Comparison of ENCODE assay signal across 21 mouse cellular contexts in genomic region chr11:34982775-34983457, GRCm38 (mm10).
A peak's percentile ranks its signal among the peaks of the same experiment; 100 is the strongest.
DNase-seq lines count a peak whose midpoint lies in the region; ATAC-seq and TF ChIP-seq lines count a peak whose summit lies in the region.
"Had no signal": no experiment of that assay in that cellular context is flagged by ENCODE, and none has a peak within 500 bp of the region (broad histone marks: within the 10 kb centered on the region; RNA-seq: fewer than 3 reads in every experiment).

No protein-coding gene starts in this region.

- H3K4me1 ChIP-seq in heart, postnatal 0 days (ENCODE audit: control insufficient read depth, insufficient read depth), result no peaks in the 10 kb centered on the region
- H3K4me1 ChIP-seq in limb, embryonic 12.5 days (replicated peaks), result peaks cover 6% of the 10 kb centered on the region
- H3K4me1 ChIP-seq: embryonic facial prominence, embryonic 12.5 days; forebrain, embryonic 12.5 days; midbrain, embryonic 12.5 days had no signal

- H3K4me2 ChIP-seq in heart, postnatal 0 days (ENCODE audit: low read depth, low read length), result no peak overlapping the region
- H3K4me2 ChIP-seq in limb, embryonic 12.5 days, result no peak overlapping the region
- H3K4me2 ChIP-seq: embryonic facial prominence, embryonic 12.5 days; forebrain, embryonic 12.5 days; midbrain, embryonic 12.5 days had no signal

- no peaks in the 10 kb centered on the region for H3K9me3 ChIP-seq in heart, postnatal 0 days (replicated peaks; ENCODE audit: control insufficient read depth, low read length)
- no peaks in the 10 kb centered on the region for H3K9me3 ChIP-seq in limb, embryonic 12.5 days
- H3K9me3 ChIP-seq: embryonic facial prominence, embryonic 12.5 days; forebrain, embryonic 12.5 days; midbrain, embryonic 12.5 days had no signal

- TF ChIP-seq EP300 in heart, postnatal 0 days (IDR thresholded peaks at IDR 0.05; ENCODE audit: low read depth), result no peak

- no peak; the same call in 1 of the 2 replicates for ATAC-seq in heart, postnatal 0 days (ENCODE audit: insufficient read depth, low read depth)
- no peak for ATAC-seq in limb, embryonic 12.5 days (ENCODE audit: insufficient number of reproducible peaks, insufficient read depth, low FRiP score, low TSS enrichment, low read depth)
- ATAC-seq: hindbrain, embryonic 16.5 days; liver, postnatal 0 days had no signal

- H3K4me3 ChIP-seq in heart, postnatal 0 days (ENCODE audit: low read depth, low read length), result no peak overlapping the region
- no peak overlapping the region for H3K4me3 ChIP-seq in limb, embryonic 12.5 days (replicated peaks)
- H3K4me3 ChIP-seq: embryonic facial prominence, embryonic 12.5 days; forebrain, embryonic 12.5 days; midbrain, embryonic 12.5 days; myocyte had no signal

- no peak overlapping the region for H3K27ac ChIP-seq in heart, postnatal 0 days (ENCODE audit: low read depth)
- 0 out of 2 replicates have a peak overlapping the region, but pooled peaks have one; percentile 47 for H3K27ac ChIP-seq in limb, embryonic 12.5 days
- H3K27ac ChIP-seq: embryonic facial prominence, embryonic 12.5 days; forebrain, embryonic 12.5 days; midbrain, embryonic 12.5 days had no signal

- H3K27me3 ChIP-seq in heart, postnatal 0 days (ENCODE audit: control insufficient read depth, insufficient read depth, low read length), result no peaks in the 10 kb centered on the region
- no peaks in the 10 kb centered on the region for H3K27me3 ChIP-seq in limb, embryonic 12.5 days
- H3K27me3 ChIP-seq: embryonic facial prominence, embryonic 12.5 days; forebrain, embryonic 12.5 days; midbrain, embryonic 12.5 days had no signal

- peak; percentile 8 for DNase-seq in heart, postnatal 0 days (ENCODE audit: low spot score)
- no peak for DNase-seq in heart, postnatal 10 days
- peak; percentile 16 for DNase-seq in urinary bladder, postnatal 14 days (ENCODE audit: low spot score)
- DNase-seq in urinary bladder, adult 18-20 months (ENCODE audit: low spot score in 2 of 2), result no peak
- DNase-seq in yolk sac, embryonic 10.5 days (ENCODE audit: low spot score), result peak; percentile 7
- DNase-seq in cerebellum, postnatal 36 days, result no peak
- DNase-seq in heart, adult 9 months (ENCODE audit: low spot score in 2 of 2), result no peak
- DNase-seq: adrenal gland, postnatal 25 days; cerebellum, adult 9-10 months; gastrocnemius, postnatal 36 days; kidney, adult 11 months; kidney, postnatal 4 days; left cerebral cortex, postnatal 4 days; liver, postnatal 0 days had no signal

- no peaks in the 10 kb centered on the region for H3K36me3 ChIP-seq in heart, postnatal 0 days (replicated peaks; ENCODE audit: control insufficient read depth, insufficient read depth, low read length)
- no peaks in the 10 kb centered on the region for H3K36me3 ChIP-seq in limb, embryonic 12.5 days
- H3K36me3 ChIP-seq: embryonic facial prominence, embryonic 12.5 days; forebrain, embryonic 12.5 days; G1E; midbrain, embryonic 12.5 days had no signal

- TF ChIP-seq CTCF in heart, postnatal 0 days (IDR thresholded peaks at IDR 0.05; ENCODE audit: low read depth), result no peak

- H3K9ac ChIP-seq in heart, postnatal 0 days (replicated peaks; ENCODE audit: low read depth, low read length), result no peak overlapping the region
- H3K9ac ChIP-seq in limb, embryonic 12.5 days (replicated peaks), result no peak overlapping the region
- H3K9ac ChIP-seq: embryonic facial prominence, embryonic 12.5 days; forebrain, embryonic 12.5 days; liver, postnatal 0 days; midbrain, embryonic 12.5 days had no signal

- intact Hi-C loops in heart, postnatal 10 days (cut with DNase I), result no loop called here

- WGBS in heart, postnatal 0 days, result 45% methylated on average over 5 of the region's 5 CpGs
- WGBS in limb, embryonic 12.5 days, result 43% methylated on average over 5 of the region's 5 CpGs

Comparison
In these comparisons a context has a peak if more than half of its experiments do, and no peak if none do; other contexts are left out.
1. DNase-seq: peak in heart, postnatal 0 days (single experiment), urinary bladder, postnatal 14 days (single experiment) and yolk sac, embryonic 10.5 days (single experiment); none in heart, postnatal 10 days (0 of 2), urinary bladder, adult 18-20 months (0 of 2), cerebellum, postnatal 36 days (0 of 2) and heart, adult 9 months (0 of 2).